In the genomic region with DNA sequence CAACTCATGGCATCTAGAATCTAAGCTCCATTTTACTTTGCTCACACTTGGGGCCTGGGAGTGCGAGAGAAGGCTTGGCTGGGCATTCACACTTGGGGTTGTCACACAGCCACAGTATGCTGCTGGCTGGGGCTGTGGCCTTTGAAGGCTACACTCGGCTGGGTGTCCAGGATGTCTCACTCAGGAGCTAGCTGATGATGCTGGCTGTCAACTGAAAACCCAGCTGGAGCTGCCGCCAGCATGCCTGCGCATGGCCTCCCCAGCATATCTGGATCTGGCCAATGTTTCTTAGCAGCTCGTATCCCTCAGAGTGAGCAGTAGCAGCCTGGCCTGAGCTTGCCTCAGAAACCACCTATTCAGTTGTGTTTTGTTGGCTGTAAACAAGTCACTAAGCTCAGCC, we compare ENCODE assay signal across 13 mouse cellular contexts.
DNase-seq lines count a peak whose midpoint lies in the region; ATAC-seq and TF ChIP-seq lines count a peak whose summit lies in the region.
"Had no signal": no experiment of that assay in that cellular context is flagged by ENCODE, and none has a peak within 500 bp of the region (broad histone marks: within the 10 kb centered on the region; RNA-seq: fewer than 3 reads in every experiment).

No protein-coding gene starts in this region.

- no peak overlapping the region for H3K4me2 ChIP-seq in kidney, embryonic 15.5 days
- H3K4me2 ChIP-seq in kidney, embryonic 14.5 days (replicated peaks; ENCODE audit: low read depth, low read length) = no peak overlapping the region
- H3K4me2 ChIP-seq in midbrain, embryonic 13.5 days (replicated peaks) = no peak overlapping the region
- H3K4me2 ChIP-seq in midbrain, embryonic 15.5 days = no peak overlapping the region
- H3K4me2 ChIP-seq in stomach, postnatal 0 days (replicated peaks; ENCODE audit: low read depth) = no peak overlapping the region
- H3K4me2 ChIP-seq: embryonic facial prominence, embryonic 12.5 days; forebrain, embryonic 15.5 days; limb, embryonic 12.5 days had no signal

- WGBS in kidney, embryonic 15.5 days = 67% methylated on average over 5 of the region's 5 CpGs
- WGBS in kidney, embryonic 14.5 days = 66% methylated on average over 5 of the region's 5 CpGs
- 72% methylated on average over 5 of the region's 5 CpGs for WGBS in midbrain, embryonic 13.5 days
- 68% methylated on average over 5 of the region's 5 CpGs for WGBS in midbrain, embryonic 15.5 days
- 69% methylated on average over 5 of the region's 5 CpGs for WGBS in stomach, postnatal 0 days

- H3K9me3 ChIP-seq in kidney, embryonic 15.5 days (replicated peaks) = no peaks in the 10 kb centered on the region
- no peaks in the 10 kb centered on the region for H3K9me3 ChIP-seq in kidney, embryonic 14.5 days (ENCODE audit: control insufficient read depth, low read length)
- no peaks in the 10 kb centered on the region for H3K9me3 ChIP-seq in midbrain, embryonic 13.5 days
- H3K9me3 ChIP-seq in midbrain, embryonic 15.5 days = no peaks in the 10 kb centered on the region
- no peaks in the 10 kb centered on the region for H3K9me3 ChIP-seq in stomach, postnatal 0 days (ENCODE audit: control insufficient read depth, low read length)
- H3K9me3 ChIP-seq: embryonic facial prominence, embryonic 12.5 days; forebrain, embryonic 15.5 days; limb, embryonic 12.5 days had no signal

- H3K4me1 ChIP-seq in kidney, embryonic 15.5 days = peaks cover 53% of the 10 kb centered on the region
- H3K4me1 ChIP-seq in kidney, embryonic 14.5 days (ENCODE audit: control insufficient read depth, insufficient read depth, low read length) = no peaks in the 10 kb centered on the region
- H3K4me1 ChIP-seq in midbrain, embryonic 13.5 days (replicated peaks) = no peaks in the 10 kb centered on the region
- no peaks in the 10 kb centered on the region for H3K4me1 ChIP-seq in midbrain, embryonic 15.5 days
- no peaks in the 10 kb centered on the region for H3K4me1 ChIP-seq in stomach, postnatal 0 days (replicated peaks; ENCODE audit: control insufficient read depth, insufficient read depth)
- H3K4me1 ChIP-seq: embryonic facial prominence, embryonic 12.5 days had no signal

- TF ChIP-seq CTCF in stomach, postnatal 0 days (IDR thresholded peaks at IDR 0.05; ENCODE audit: low read depth) = no peak

- no peak for TF ChIP-seq EP300 in stomach, postnatal 0 days (optimal IDR thresholded peaks at IDR 0.05)

- no peaks in the 10 kb centered on the region for H3K36me3 ChIP-seq in kidney, embryonic 15.5 days
- no peaks in the 10 kb centered on the region for H3K36me3 ChIP-seq in kidney, embryonic 14.5 days (ENCODE audit: control insufficient read depth, insufficient read depth, low read length)
- H3K36me3 ChIP-seq in midbrain, embryonic 13.5 days = no peaks in the 10 kb centered on the region
- no peaks in the 10 kb centered on the region for H3K36me3 ChIP-seq in midbrain, embryonic 15.5 days (replicated peaks)
- H3K36me3 ChIP-seq in stomach, postnatal 0 days (ENCODE audit: control insufficient read depth, insufficient read depth, low read length) = no peaks in the 10 kb centered on the region
- H3K36me3 ChIP-seq: embryonic facial prominence, embryonic 12.5 days; forebrain, embryonic 15.5 days; limb, embryonic 12.5 days had no signal

- H3K4me3 ChIP-seq in kidney, embryonic 15.5 days (replicated peaks) = no peak overlapping the region
- no peak overlapping the region for H3K4me3 ChIP-seq in kidney, embryonic 14.5 days (ENCODE audit: low read length)
- no peak overlapping the region for H3K4me3 ChIP-seq in midbrain, embryonic 13.5 days (replicated peaks)
- H3K4me3 ChIP-seq in midbrain, embryonic 15.5 days = no peak overlapping the region
- no peak overlapping the region for H3K4me3 ChIP-seq in stomach, postnatal 0 days (ENCODE audit: low read depth, low read length)
- H3K4me3 ChIP-seq: embryonic facial prominence, embryonic 12.5 days; forebrain, embryonic 15.5 days; limb, embryonic 12.5 days had no signal

- no peaks in the 10 kb centered on the region for H3K27me3 ChIP-seq in kidney, embryonic 15.5 days
- no peaks in the 10 kb centered on the region for H3K27me3 ChIP-seq in kidney, embryonic 14.5 days (ENCODE audit: control insufficient read depth, insufficient read depth, low read length)
- H3K27me3 ChIP-seq in midbrain, embryonic 13.5 days = peaks cover 38% of the 10 kb centered on the region
- H3K27me3 ChIP-seq in midbrain, embryonic 15.5 days (replicated peaks) = 0 out of 2 replicates have a peak, but pooled peaks cover 4% of the 10 kb centered on the region
- H3K27me3 ChIP-seq in stomach, postnatal 0 days (ENCODE audit: control insufficient read depth, insufficient read depth, low read length) = no peaks in the 10 kb centered on the region
- H3K27me3 ChIP-seq: embryonic facial prominence, embryonic 12.5 days; forebrain, embryonic 15.5 days; limb, embryonic 12.5 days had no signal

- no peak overlapping the region for H3K9ac ChIP-seq in kidney, embryonic 15.5 days
- H3K9ac ChIP-seq in kidney, embryonic 14.5 days (ENCODE audit: low read depth, low read length) = no peak overlapping the region
- H3K9ac ChIP-seq in midbrain, embryonic 13.5 days (replicated peaks) = no peak overlapping the region
- H3K9ac ChIP-seq in midbrain, embryonic 15.5 days = no peak overlapping the region
- no peak overlapping the region for H3K9ac ChIP-seq in stomach, postnatal 0 days (ENCODE audit: low read length)
- H3K9ac ChIP-seq: embryonic facial prominence, embryonic 12.5 days; forebrain, embryonic 15.5 days; limb, embryonic 12.5 days had no signal

- H3K27ac ChIP-seq in kidney, embryonic 15.5 days = 0 out of 2 replicates have a peak overlapping the region, but pooled peaks have one; percentile 3
- no peak overlapping the region for H3K27ac ChIP-seq in kidney, embryonic 14.5 days (ENCODE audit: low read depth, low read length)
- no peak overlapping the region for H3K27ac ChIP-seq in midbrain, embryonic 13.5 days
- no peak overlapping the region; the same call in 1 of the 2 replicates for H3K27ac ChIP-seq in midbrain, embryonic 15.5 days
- H3K27ac ChIP-seq in stomach, postnatal 0 days (replicated peaks) = no peak overlapping the region
- H3K27ac ChIP-seq: embryonic facial prominence, embryonic 12.5 days; forebrain, embryonic 15.5 days; limb, embryonic 12.5 days had no signal

- peak; percentile 59; the same call in 1 of the 2 replicates for ATAC-seq in cerebellum, adult (ENCODE audit: insufficient number of reproducible peaks, low FRiP score, low TSS enrichment)
- no peak for ATAC-seq in kidney, embryonic 15.5 days (replicated peaks; ENCODE audit: low FRiP score)
- ATAC-seq in kidney, embryonic 14.5 days (ENCODE audit: low FRiP score, low TSS enrichment) = no peak
- 0 out of 2 replicates have a peak, but pooled peaks have one; percentile 20 for ATAC-seq in midbrain, embryonic 13.5 days
- no peak for ATAC-seq in midbrain, embryonic 15.5 days (replicated peaks)
- no peak for ATAC-seq in stomach, postnatal 0 days (ENCODE audit: low FRiP score, low TSS enrichment)
- ATAC-seq: forebrain, embryonic 15.5 days had no signal

- no peak for DNase-seq in cerebellum, adult 8-10 months
- peak; percentile 13 to 71 for DNase-seq in lung, postnatal 4 days
- DNase-seq in stomach, postnatal 0 days (ENCODE audit: low spot score) = no peak
- DNase-seq: retina, postnatal 1 day; thymus, adult 2 months had no signal

Comparison
In these comparisons a context has a peak if more than half of its experiments do, and no peak if none do; other contexts are left out.
1. ATAC-seq: peak in cerebellum, adult (single experiment) and midbrain, embryonic 13.5 days (single experiment); none in kidney, embryonic 15.5 days (single experiment), kidney, embryonic 14.5 days (single experiment), midbrain, embryonic 15.5 days (single experiment) and stomach, postnatal 0 days (single experiment).
2. DNase-seq: peak in lung, postnatal 4 days (2 of 2); none in cerebellum, adult 8-10 months (single experiment) and stomach, postnatal 0 days (single experiment).